12 mouse cellular contexts compared by ENCODE assay signal in the genomic region with DNA sequence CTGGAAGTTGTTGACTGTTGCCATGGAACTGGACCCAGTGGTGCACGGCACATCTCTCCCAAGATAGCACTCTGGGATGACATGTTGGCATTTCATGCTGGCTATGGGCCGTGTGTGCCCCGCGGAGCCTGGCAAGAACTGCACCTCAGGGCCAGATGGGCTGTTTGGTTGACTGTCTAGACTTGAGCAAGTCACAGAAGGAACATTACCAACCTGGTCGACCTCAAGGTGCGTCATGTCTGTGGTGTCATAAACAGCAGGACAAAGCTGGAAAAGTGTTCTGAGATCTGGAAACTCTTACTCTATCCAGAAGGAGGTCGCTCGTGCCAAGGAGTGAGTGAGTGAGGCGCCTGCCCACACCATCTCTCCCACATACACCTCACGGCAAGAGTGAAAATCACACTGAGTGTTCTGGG. TPM values are rescaled to one million over a fixed set of nuclear protein-coding genes. Genes with fewer than 3 reads are reported as not detected.
A peak's percentile ranks its signal among the peaks of the same experiment; 100 is the strongest.
DNase-seq lines count a peak whose midpoint lies in the region; TF ChIP-seq lines count a peak whose summit lies in the region.
"Had no signal": no experiment of that assay in that cellular context is flagged by ENCODE, and none has a peak within 500 bp of the region (broad histone marks: within the 10 kb centered on the region; RNA-seq: fewer than 3 reads in every experiment).

No protein-coding gene starts in this region.

- 0 out of 2 replicates have a peak, but pooled peaks cover 7% of the 10 kb centered on the region for H3K9me3 ChIP-seq in embryonic facial prominence, embryonic 10.5 days
- H3K9me3 ChIP-seq: liver, embryonic 13.5 days had no signal

- H3K27me3 ChIP-seq in embryonic facial prominence, embryonic 10.5 days (replicated peaks; ENCODE audit: low read depth, poor library complexity, severe bottlenecking) = no peaks in the 10 kb centered on the region
- H3K27me3 ChIP-seq: liver, embryonic 13.5 days had no signal

- DNase-seq in gastrocnemius, adult 2 months = peak; percentile 44
- DNase-seq in gastrocnemius, postnatal 36 days = no peak
- DNase-seq in NIH3T3 (ENCODE audit: low read depth) = peak; percentile 17
- DNase-seq in cerebellum, postnatal 14 days = peak; percentile 89 to 91
- DNase-seq in left cerebral cortex, postnatal 14 days (ENCODE audit: low spot score in 2 of 2) = peak; percentile 38 to 61
- DNase-seq in thymus, adult 18-20 months = no peak
- no peak for DNase-seq in embryonic facial prominence, embryonic 10.5 days (ENCODE audit: low spot score)
- DNase-seq in retina, postnatal 1 day = no peak
- DNase-seq: adrenal gland, adult 8-10 months; heart, postnatal 10 days; kidney, adult 18-20 months; liver, embryonic 13.5 days had no signal

- WGBS in embryonic facial prominence, embryonic 10.5 days = 93% methylated on average over 10 of the region's 10 CpGs

- H3K4me3 ChIP-seq in gastrocnemius, adult 2 months = no peak overlapping the region
- H3K4me3 ChIP-seq in embryonic facial prominence, embryonic 10.5 days = no peak overlapping the region
- H3K4me3 ChIP-seq: liver, embryonic 13.5 days had no signal

- H3K4me1 ChIP-seq in embryonic facial prominence, embryonic 10.5 days = peaks cover 6% of the 10 kb centered on the region
- H3K4me1 ChIP-seq: liver, embryonic 13.5 days had no signal

- TF ChIP-seq CTCF in gastrocnemius, adult 2 months (IDR thresholded peaks at IDR 0.05) = no peak

- intact Hi-C loops in gastrocnemius, adult 2 months (cut with DNase I) = no loop called here
- intact Hi-C loops in gastrocnemius, postnatal 36 days (cut with DNase I) = no loop called here
- intact Hi-C loops in left cerebral cortex, postnatal 14 days (cut with DNase I) = no loop called here

- no peak overlapping the region for H3K27ac ChIP-seq in gastrocnemius, adult 2 months
- H3K27ac ChIP-seq in embryonic facial prominence, embryonic 10.5 days (replicated peaks) = no peak overlapping the region
- H3K27ac ChIP-seq: liver, embryonic 13.5 days had no signal

- no peaks in the 10 kb centered on the region for H3K36me3 ChIP-seq in embryonic facial prominence, embryonic 10.5 days (replicated peaks)
- H3K36me3 ChIP-seq: liver, embryonic 13.5 days had no signal

RNA-seq across cellular contexts. Expression of a gene that starts 42.8 kb away (rescaled TPM):
- total RNA-seq in gastrocnemius, adult 2 months (2021) = under 1 TPM; 0.53 to 0.54 TPM
- under 1 TPM; 0.74 to 0.97 TPM for total RNA-seq in gastrocnemius, postnatal 36 days (2021)
- 1 to 10 TPM; 5.9 to 7.8 TPM for total RNA-seq in left cerebral cortex, postnatal 14 days (2021)
- 0.70 and 1.0 TPM in 2 replicates for polyA plus RNA-seq in embryonic facial prominence, embryonic 10.5 days (2016; fragmentation: Nextera tagmentation; extraction: Ambion mirVana)

Comparison
In these comparisons a context has a peak if more than half of its experiments do, and no peak if none do; other contexts are left out.
1. DNase-seq: peak in gastrocnemius, adult 2 months (single experiment), NIH3T3 (single experiment), cerebellum, postnatal 14 days (2 of 2) and left cerebral cortex, postnatal 14 days (2 of 2); none in gastrocnemius, postnatal 36 days (0 of 2), thymus, adult 18-20 months (0 of 2), embryonic facial prominence, embryonic 10.5 days (single experiment) and retina, postnatal 1 day (single experiment).